Mouse (Mus musculus): ENCODE data around the gene Gm21060.
"Not testable (repeated sequence)": the region's sequence is repeated elsewhere in the genome, so short reads cannot be mapped to it uniquely, and the experiment has no call there.

The Gm21060 gene

DNA sequence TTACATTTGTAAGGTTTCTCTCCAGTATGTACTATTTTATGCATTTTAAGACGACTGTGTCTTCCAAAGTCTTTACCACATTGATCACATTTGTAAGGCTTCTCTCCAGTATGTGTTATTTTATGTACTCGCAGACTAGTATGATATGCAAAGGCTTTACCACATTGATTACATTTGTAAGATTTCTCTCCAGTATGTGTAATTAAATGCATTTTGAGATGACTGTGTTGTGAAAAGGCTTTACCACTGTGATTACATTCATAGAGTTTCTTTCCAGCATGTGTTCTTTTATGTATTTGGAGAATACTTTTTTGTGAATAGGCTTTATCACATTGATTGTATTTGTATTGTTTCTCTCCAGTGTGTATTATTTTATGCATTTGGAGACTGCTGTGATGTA lies at the start of gene Gm21060:
TSS of gene Gm21060 (minus strand) at position 101 of the 400 bp plus-strand sequence.
- DNase-seq: no peak

DNA sequence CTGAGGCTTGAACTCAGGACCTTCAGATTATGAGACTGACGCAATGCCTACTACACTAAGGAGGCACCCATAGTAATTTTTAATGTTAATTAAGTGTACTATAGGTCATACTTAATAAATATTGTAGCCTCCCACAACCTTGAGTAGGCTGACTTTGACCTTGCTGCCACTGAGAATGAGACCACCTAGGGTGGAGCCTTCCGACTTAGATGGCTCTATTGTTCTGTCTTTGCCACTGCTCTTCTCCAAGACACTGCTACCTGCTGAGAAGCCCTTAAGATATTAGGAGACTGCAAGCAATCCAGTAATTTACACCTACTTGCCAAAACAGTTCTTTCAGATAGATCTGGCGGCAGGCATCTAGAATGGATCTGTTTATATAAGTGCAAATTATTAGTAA lies 24.0 kb upstream of the Gm21060 start:
- not testable (repeated sequence) for DNase-seq

DNA sequence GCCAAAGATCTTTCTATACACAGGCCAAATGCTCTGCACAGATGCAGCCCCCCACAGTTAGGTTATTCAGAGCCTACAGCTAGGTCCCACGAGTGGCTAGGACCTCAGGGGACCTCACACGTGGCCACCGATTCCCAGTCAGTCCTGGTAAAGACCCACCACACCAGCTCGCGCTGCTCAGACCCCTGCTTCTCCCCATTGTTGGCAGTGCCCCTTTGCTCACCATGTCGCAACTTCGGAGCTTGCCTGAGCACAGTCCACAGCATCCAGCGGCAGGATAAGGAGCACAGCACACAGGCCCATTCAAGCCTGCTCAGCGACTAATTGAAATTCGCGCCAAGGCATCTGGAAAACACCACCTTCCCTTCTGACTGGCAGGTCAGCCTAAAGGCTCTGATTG lies 16.3 kb upstream of the Gm21060 start:
- not testable (repeated sequence) for DNase-seq

DNA sequence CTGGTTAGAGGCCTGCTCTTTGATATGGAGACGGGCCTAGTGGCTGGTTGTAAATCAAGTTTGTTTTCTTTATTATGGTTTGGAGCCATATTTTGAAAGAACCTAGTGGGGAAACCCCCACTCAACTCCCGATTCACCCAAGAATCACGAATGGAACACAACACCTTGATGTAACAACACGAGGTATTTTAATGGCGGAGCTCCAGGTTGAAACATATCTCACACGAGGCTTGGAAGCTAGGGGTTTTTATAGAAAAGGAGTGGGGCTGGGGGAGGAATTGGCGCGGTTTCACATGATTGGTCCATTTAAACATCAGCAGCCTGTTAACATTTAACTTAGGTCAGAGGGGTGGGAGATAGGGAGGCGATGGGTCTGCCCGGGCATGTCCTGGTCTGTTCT lies 15.5 kb upstream of the Gm21060 start:
- DNase-seq: not testable (repeated sequence)

DNA sequence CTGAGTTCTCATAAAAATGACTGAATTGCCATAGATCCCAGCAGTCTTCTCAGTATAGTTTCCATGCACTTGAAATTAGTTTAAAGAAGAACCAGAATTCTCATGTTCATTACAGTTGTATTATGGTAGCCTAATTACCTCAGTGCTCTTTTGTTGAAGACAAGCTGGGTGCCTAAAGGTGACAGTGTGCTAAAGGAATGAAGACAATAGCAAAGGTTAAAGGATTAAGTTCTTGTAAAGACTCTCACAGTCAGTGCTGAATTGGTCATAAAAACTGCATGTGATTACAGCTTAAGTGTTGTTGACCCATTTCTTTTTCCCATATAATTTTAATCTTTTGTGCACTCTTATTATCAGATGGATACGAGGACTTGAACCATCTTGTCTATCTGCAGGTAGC lies 11.2 kb upstream of the Gm21060 start:
- DNase-seq: not testable (repeated sequence)

DNA sequence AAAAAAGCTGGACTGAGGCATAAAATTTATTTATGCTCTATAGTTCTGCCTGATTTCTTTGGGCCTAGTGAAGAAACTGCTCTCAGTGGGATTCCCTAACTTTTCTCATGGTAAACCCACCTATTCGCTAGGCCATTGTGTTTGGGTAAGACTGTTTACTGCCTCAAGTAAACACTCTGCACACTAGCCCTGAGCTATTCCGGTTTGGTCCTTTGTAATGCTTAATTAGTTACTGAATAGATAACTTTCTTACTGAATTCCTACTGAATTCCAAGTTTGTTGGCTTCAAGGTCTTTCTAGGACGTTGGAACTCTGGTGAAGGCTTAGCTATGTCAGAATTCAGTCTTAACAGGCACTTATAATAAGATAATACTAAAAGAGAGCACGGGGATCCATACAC lies 11.8 kb downstream of the Gm21060 start:
- DNase-seq: not testable (repeated sequence)

DNA sequence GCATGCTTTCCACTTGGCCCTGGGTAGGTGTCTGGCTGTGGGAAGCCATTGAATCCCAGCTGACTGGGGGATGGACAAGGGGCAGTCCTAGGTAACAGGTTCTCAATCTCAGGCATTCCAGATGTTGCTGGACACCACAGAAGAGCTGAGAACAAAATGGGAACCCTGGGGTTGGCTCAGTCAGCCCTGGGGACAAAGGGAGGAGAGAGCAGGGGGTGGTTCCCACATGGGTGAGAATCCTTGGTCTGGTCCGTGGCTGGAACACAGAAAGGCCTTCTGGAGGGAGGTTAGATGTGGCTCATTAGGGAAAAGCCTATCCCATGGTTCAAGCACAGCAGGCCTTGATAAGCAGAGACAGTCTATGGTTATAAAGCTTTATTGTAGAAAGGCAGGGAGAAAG lies 13.3 kb downstream of the Gm21060 start:
- DNase-seq: no peak

DNA sequence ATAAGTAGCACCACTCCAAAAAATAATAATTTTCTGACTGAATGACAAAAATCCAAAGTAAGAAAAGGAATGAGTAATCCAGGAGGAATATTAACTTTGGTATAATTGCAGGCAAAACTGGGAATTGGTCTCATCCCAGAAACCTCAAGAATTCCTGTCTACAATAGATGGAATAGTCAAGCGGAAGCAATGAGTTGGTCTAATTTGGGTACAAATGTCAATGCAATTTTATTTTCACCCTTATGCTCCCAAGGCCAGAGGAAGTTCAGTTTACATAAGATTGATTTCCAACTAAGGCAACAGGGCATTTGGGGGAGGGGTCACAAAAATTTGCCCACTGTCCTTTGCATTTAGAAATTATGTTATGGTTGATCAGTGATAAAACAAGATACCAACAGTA lies 21.4 kb downstream of the Gm21060 start:
- no peak for DNase-seq

DNA sequence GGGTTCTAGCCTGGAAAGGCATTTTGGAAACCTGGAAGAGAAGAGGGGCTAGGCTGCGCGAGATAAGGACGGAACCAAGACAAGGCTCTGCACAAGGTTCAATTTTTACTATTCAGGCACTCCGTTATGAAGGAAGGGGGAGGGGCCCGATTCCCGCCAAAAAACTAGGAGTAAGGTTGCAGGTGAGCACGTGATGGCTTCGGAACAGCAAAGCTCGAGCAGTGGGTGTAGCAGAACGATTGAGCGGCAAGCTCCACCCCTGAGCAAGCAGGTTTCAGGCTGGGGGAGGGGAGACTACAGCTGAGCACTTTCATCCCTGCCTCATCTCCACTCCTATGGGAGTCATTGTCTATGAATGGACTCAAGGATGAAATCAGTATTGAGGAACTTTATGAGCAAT lies 27.7 kb downstream of the Gm21060 start:
- DNase-seq: not testable (repeated sequence)

DNA sequence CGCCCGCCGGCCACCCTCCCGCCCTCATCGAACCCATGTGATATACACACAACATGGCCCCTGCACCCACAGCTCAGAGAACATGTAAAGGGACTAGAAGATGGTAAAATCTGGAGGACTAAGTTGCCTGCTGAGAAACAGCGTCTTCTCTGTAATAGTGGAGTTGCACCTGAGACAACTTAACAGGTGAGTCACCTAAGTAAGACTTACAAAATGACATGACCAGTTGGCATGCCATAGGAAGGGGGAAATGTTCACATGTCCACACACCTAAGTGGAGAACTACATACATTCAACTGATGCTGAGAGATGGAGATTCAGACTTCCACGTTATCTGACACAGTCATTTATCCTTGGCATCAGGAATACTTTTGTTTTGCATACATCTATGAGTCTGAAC lies 29.7 kb downstream of the Gm21060 start:
- no peak for DNase-seq

DNA sequence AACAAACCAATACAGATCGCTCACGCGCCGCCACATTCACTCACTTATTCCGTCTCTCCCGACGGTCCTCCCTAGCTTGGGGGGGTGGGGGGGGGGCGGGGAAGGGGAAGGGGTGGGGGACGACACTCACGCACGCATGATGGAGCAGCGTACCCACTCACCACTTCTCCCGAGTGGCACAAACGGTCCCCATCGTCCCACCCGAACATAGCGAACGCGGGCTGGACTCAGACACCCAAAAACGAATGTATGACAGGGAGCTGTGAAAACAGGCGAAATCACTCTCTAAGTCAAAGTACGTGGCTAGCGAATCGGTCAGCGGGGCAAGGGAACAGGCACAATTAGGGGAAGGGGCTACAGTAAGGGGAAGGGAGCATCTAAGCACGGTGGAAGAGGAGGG lies 30.2 kb downstream of the Gm21060 start:
- DNase-seq: no peak

DNA sequence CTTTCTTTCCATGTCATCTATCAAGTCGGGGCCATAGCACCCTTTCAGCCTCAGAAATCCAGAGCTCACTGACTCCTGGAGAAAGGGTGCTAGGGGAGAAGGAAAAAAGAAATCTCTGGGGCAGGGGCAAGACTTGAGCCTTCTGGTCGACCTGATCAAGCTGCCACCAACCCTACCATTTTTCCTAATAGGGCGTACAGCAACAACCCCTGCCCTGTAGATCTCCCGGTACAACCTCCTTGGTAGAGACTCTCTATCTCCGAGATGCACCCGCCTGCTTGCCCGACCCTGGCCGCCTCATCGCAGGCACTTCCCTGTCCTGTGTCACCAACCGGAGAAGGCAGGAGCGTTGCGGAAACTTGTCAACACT lies 30.6 kb downstream of the Gm21060 start:
- DNase-seq: peak; percentile 15

DNA sequence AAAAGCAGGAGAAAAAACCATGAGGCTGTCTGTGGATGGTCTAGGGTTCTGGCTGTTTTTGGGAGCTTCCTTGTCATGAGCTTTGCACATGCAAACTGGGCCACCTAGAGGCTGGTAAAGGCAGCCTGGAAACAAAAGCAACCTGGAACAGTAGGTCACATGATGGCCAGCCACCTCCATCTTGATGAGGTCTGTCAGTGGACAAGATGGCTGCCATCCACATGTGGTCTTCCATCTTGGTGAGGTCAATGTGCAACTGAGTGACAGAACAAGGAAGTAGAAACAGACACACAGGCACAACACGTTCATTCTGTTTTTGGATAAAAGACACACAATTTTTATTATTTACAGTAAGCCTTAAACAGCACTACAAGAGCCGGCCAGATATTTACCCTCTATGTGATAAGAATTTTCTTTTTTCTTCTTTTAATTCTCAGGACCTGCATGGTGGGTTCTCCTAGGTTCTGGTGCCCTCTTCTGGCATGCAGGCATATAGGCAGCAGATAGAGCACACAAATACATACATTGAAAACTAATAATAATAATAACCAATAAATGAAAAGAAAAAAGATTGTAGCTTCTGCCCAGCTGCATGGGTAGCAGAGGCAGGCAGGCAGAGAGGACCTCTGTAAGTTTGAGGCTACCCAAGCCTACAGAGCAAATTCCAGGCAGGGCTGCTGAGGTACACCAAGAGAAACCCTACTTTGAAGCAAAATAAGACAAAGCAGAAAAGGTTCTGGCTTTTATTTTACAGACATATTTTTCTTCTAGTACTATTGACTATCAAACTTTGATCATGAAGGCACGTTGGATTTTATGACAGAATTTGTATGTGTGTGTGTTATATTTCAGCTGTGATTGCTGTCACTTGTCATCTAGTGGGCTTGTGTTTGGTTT lies 31.3 kb downstream of the Gm21060 start:
- no peak for DNase-seq

DNA sequence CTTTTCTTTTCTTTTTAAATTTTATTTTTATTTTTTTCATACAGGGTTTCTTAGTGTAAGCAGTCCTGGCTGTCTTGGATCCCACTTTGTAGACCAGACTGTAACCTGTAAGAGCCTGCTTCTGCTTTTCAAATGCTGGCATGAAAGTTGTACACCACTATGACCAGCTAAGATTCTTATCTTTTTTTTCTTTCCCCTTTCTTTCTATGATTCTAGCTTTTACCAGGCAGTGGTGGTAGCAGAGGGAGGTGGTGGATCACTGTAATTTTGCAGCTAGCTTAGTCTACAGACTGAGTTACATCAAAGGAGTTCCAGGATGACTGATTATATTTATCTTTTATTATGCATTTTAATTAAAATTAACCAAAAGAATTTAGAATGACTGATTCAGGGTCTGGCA lies 31.9 kb downstream of the Gm21060 start:
- no peak for DNase-seq

DNA sequence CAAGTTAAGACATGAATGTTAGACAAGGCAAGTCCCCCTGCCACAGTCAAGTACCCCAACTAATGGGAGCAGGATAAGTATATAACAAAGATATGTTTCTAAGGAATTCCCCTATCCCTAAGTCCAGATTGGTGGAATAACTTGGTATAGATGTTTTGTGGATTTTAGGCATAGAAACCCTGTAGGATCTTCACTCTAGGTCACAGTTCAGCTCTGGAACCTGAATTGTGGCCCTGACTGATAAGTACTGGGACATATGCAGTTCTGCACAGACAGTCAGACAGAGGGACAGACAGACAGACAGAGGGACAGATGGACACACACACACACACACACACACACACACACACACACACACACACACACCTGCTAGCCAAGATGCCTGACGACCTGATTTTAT lies 32.6 kb downstream of the Gm21060 start:
- DNase-seq: no peak

DNA sequence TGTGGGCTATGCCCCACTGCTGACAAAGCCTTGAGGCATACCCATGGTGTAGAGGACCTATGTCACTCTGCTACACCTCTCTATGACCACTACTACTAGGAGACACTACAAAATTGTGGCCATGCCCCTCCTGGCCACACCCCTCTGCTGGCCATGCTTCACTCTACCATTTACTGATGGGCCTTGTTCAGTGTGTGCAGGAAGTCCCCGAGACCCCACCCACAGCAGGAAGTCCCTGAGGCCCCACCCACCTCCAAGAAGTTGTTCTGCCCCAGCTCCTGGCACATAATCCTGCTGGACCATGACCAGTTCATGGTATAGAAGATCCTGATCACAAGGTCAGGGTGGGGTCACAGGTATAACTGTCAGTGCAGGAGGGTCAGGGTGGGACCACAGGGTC lies 35.6 kb downstream of the Gm21060 start:
- no peak for DNase-seq

DNA sequence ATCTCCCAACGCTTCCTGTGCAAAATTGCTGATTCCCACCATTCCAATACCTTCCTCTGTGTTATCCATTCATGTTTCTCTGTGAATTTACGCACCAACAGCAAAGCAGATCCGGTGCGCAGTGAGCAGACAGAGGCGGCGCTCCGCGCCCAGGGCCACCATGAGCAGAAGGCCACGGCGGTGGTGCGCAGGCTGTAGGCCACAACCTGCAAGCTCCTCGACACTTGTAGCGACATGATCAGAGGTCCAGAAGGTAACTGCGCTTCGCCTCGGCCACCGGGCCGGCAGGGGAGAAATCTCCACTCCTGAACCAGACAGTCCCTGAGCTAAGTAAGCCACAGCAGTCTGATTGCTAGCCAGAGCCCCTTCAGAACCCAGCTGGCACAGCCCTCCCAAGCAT lies 39.1 kb downstream of the Gm21060 start:
- no peak for DNase-seq

DNA sequence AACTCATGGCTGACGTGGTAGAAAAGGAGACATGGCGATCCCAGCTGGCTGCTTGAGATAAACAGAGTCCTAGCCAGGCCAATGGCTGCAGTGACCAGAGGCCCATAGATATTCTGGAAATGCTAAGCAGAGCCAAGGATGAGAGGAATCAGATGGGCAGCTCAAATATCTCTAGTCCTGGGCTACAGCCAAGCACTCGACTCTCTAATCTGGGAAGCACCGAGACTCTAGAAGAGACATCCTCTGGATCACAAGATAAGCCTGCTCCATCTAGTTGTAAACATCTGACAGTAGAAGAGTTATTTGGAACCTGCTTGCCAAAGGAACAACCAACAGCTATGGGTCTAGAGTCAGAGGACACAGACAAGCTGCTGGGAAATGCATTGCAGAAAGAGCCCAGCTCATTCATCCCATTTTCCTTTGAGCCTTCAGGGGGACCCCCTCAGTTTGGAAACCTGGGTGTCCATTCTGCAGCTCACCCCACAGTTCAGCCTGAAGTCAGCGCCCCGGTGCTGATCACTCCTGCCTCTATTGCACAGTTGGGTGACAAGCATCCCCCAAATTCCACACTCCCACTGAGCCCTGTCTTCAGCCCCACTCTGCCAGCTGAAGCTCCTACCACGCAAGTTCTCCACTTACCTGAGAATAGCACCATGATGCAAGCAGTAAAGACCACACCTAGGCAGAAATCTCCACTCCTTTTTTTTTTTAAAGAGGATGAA lies 40.5 kb downstream of the Gm21060 start:
- DNase-seq: no peak

DNA sequence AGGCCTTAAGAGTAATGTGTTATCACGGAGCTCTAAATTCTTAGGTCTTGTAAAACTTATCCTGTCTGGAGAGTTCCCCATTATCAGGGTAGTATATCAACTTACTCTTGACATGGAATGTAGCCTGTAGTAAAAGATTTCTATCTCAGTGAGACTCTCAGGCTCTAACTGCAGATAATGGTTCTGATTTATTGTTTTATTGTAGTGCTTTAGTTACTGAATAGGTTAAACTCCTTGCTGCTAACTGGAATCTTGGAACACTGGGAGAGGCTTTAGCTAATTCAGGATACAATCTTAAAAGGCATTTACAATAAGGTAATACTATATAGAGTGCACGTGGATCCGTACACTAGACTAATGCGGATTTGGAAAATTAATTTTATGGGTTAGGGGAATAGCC lies 49.5 kb downstream of the Gm21060 start:
- not testable (repeated sequence) for DNase-seq
